Mouse (Mus musculus): ENCODE measurements around the gene Epb41l4b.

GRCm38 (mm10) chr4:57034169-57034568 is 109.1 kb downstream of the Epb41l4b start:
- no peak for TF ChIP-seq EP300 (IDR thresholded peaks at IDR 0.05; ENCODE audit: insufficient read depth, low read depth, low read length)
- TF ChIP-seq POLR2A (IDR thresholded peaks at IDR 0.05; ENCODE audit: insufficient read depth, low read length) = no peak

All from ES-Bruce4 (cell line).